Mouse (Mus musculus) CD8-positive naive resting alpha-beta T cell, adult 2 months (primary cell): ENCODE data around the gene Sart1.
"Not testable (repeated sequence)": the region's sequence is repeated elsewhere in the genome, so short reads cannot be mapped to it uniquely, and the experiment has no call there.

Experiments used
- DNase-seq, 2 experiments: peaks; one replicate each; pipeline ENCODE4 v3.0.0; 2022; ENCODE audit warnings: low read depth in 2 of 2, low spot score in 2 of 2

Sart1 gene

GRCm38 (mm10) chr19:5418750-5419466 is 30.4 kb upstream of the Sart1 start:
- DNase-seq, result no peak

DNA sequence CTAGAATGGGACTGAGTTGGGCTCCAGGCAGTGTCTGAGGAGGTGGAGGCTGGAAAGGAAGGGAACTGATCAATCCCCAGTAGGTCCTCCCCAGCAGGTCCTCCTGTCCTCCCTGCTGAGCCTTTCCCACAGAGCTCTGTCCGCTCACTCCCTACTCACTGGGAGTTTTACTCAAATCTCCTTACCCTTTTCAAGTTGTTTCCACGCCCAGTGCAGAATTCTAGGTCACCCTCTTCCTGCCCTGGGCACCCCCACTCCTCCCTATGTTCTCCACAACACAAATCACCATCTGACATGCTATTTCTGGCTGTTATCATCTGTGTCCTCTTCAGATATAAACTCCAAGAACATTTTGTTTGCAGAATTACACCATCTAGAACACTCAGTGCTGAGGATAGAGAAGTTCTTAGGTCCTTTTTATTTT is 26.0 kb upstream of the Sart1 start:
- no peak for DNase-seq

- no peak for DNase-seq
These were observed 25.3 kb upstream of the Sart1 start for GRCm38 (mm10) chr19:5413840-5414239.

DNA sequence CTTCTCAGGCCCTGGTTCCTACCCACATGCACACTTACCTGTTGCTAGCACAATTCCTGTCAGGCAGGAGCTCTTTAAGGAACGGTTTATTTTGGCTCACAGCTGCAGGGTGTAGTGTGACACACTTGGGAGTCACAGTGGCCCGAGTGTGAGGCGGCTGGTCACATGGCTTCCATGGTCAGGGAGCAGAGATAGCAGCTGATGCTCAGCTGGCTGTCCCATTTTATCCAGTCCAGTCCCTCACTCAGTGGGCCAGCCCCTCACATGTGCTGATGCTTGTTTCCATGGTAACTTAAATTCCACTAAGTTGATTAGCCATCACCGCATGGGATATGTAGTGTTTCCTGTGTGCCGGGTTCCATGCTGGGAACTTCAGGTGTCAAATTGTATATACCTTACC is 23.5 kb upstream of the Sart1 start:
- DNase-seq, result no peak

DNA sequence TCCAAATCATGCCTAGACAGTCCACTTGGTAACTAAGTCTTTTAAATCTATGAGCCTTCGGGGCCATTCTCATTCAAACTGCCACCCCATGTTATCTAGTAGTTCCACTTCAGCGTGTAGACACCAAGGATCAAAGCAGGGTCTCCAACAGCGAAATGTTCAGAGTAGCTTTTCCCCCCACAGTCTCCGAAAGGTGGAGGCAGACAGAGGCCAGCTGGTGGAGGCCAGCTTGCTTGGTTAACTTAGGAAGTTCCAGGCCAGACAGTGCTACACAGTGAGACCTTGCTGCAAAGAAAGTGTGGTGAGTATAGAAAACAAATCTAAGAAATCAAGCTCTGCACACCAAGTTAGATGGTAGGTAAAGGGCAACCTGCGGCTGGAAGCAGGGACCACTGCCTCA is 22.1 kb upstream of the Sart1 start:
- DNase-seq, result no peak

DNA sequence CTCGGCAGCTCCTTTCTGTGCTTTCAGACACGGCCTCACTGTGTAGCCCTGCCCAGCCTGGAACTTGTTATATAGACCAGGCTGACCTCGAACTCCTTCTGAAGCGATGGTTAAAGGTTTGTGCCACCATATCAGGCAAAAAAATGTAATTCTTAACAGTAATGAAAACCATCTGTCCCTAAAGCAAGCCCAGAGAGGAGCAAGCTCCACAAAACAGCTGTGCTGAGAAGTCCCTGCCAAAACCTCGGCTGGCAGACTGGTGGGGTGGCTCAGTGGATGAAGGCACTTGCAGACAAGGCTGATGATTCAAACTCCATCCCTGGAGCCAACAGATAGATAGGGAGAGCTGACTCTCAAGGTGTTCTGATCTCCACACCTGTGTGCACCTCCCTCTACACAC is 20.6 kb upstream of the Sart1 start:
- DNase-seq, result no peak

GRCm38 (mm10) chr19:5408057-5409001 is 19.8 kb upstream of the Sart1 start:
- DNase-seq, result no peak

GRCm38 (mm10) chr19:5407133-5407532 is 18.6 kb upstream of the Sart1 start:
- DNase-seq, result peak; percentile 52 to 67

DNA sequence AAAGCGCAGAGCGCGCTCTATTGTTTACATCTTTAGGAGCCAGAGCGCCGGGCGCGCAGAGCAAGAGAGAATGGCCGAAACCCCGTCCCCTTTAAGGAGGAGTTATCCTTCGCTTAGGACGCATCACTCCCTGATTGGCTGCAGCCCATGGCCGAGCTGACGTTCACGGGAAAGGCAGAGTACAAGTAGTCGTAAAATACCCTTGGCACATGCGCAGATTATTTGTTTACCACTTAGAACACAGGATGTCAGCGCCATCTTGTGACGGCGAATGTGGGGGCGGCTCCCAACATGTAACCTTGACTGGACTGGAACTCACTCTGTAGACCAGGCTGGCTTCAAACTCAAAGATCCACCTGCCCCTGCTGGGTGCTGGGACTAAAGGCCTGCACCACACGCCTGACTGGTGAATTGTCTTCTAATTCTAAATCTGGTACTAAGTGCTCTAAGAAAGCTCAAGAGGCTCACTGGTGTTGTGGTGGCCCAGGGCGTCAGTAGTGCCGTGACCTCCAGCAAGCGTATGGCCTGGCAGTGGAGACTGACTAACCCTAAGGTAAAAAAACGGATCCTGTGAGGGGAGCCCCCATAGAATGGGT is 18.1 kb upstream of the Sart1 start:
- DNase-seq, result peak; percentile 54 to 61

- DNase-seq, result peak; percentile 30 to 49
These were observed 17.4 kb upstream of the Sart1 start for GRCm38 (mm10) chr19:5405924-5406323.

DNA sequence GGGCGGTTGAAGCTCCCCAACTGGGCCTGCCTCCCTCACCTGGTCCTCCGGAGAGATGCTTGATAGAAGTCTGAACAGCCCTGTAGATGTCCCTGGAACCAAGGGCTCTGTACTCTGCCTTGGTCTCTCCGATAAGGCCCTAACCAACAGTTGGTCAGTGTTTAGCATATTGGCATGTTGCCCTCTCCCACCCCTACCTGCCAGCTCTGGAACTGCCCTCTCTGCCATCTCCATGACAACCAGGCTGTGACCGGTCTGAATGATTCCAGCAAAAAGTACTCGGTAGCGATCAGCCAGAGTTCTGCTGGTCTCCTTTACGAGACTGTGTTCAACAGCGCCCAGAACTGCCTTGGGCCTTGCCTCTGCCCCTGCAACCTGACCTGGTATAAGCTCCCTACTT is 13.8 kb upstream of the Sart1 start, which contains the start of gene Tsga10ip:
Gene Tsga10ip (minus strand): TSS at position 234 of the 400 bp plus-strand sequence.
- no peak for DNase-seq

- DNase-seq, result not testable (repeated sequence)
These were observed 12.6 kb upstream of the Sart1 start for GRCm38 (mm10) chr19:5401073-5401472.

- DNase-seq, result no peak
These were observed 6.9 kb upstream of the Sart1 start for GRCm38 (mm10) chr19:5395371-5395770.

GRCm38 (mm10) chr19:5394168-5394567 is 5.7 kb upstream of the Sart1 start:
- DNase-seq, result no peak

DNA sequence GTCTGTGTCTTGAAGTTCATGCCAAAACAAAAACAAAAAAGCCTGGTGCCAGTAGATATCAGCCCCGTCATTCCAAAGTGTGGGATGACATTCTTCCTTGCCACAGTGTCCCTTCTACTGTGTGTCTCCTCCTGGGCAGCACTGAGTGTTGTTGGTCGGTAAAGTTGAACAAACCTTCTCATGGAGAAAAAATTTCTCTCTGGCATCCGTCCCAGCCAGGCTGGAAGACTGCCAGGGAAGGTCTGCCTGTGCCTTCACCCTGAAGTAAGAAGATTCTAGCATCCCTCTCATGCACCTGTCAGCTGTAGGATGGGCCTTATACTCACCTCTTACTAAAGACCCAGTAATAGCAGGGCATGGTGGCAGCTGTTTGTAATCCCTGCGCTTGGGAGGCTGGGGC is 4.4 kb upstream of the Sart1 start:
- DNase-seq, result no peak

- DNase-seq, result peak in 1 of 2 experiments; percentile 10
These were observed 1.9 kb upstream of the Sart1 start for GRCm38 (mm10) chr19:5390416-5390815.

GRCm38 (mm10) chr19:5389647-5390046 is 1.1 kb upstream of the Sart1 start:
- peak; percentile 70 to 81 for DNase-seq

- no peak for DNase-seq
These were observed 477 bp downstream of the Sart1 start for GRCm38 (mm10) chr19:5388011-5388441.

- DNase-seq, result no peak
These were observed 3.8 kb downstream of the Sart1 start for GRCm38 (mm10) chr19:5384715-5385114.

GRCm38 (mm10) chr19:5383326-5383725 is 5.2 kb downstream of the Sart1 start:
- DNase-seq, result no peak

GRCm38 (mm10) chr19:5377446-5377845 is 11.1 kb downstream of the Sart1 start:
- DNase-seq, result no peak

DNA sequence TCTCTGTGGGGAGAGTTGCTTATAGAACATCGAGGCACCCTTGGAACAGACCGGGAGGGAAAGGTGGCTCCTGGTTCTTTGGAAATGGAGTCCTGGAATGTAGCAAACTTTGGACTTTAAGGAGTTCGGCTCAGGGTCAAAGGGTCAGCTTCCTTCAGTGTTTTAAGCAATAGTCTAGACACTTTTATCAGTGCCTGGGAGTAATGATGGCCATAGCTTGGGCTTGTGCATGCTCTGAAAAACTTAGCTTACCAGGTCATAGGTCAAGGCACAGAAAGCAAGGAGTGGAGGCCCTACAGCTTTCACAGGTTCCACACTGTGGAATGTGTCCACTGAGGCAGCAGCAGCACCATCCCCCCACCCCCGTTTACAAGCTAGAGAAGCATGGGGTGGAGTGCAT is 13.8 kb downstream of the Sart1 start:
- DNase-seq, result no peak
